Mouse (Mus musculus) spleen, adult 2 months (tissue): ENCODE measurements around the gene Sirpa.

Source experiments
- CTCF ChIP-seq: fragments of 200-500 bp; IDR thresholded peaks from 2 replicates; pipeline ENCODE4 v1.5.1; 2011; ENCODE audit warnings: mild to moderate bottlenecking, inconsistent platforms; ENCODE audit not compliant: insufficient read depth, insufficient read length, insufficient replicate concordance; ENCODE audit errors: extremely low read depth
- POLR2A ChIP-seq: fragments of 200-500 bp; IDR thresholded peaks from 2 replicates; pipeline ENCODE4 v1.6.1; 2011; ENCODE audit warnings: low read depth, low read length, inconsistent platforms

DNA sequence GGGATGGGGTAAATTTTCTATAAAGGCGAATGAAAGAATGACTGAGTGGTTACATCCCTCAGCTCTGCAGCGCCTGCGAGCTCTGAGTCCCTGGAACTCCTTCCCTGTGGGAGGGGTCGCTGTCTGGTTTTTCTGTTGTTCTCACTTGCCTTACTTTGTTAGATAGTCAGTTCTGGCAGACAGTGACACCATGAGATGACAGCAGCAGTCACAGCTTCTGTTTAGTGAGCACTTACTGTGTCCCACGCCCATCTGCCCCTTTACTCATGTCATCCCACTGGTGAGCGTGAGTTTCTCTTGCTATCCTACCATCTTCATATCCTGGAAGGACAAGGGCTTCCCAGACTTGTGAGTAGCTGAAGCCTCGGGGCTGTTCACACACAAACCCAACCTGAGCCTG is 31.1 kb downstream of the Sirpa start:
- TF ChIP-seq CTCF (no peak), POLR2A (no peak)
